Mouse (Mus musculus) E14TG2a.4 (cell line): ENCODE data around the gene Lrwd1.

Experiments
- H3K27me3 ChIP-seq: 2 replicates; pipeline ENCODE4 v1.6.1; 2014; ENCODE audit warnings: low read length, control low read depth; ENCODE audit not compliant: insufficient read depth
- H3K36me3 ChIP-seq: 2 replicates; pipeline ENCODE4 v1.6.1; 2014; ENCODE audit warnings: low read length, control low read depth; ENCODE audit not compliant: insufficient read depth
- H3K4me1 ChIP-seq: replicated peaks from 2 replicates; pipeline ENCODE4 v1.6.1; 2014; ENCODE audit warnings: low read depth, low read length, control low read depth
- H3K4me3 ChIP-seq: replicated peaks from 2 replicates; pipeline ENCODE4 v1.5.1; 2014; ENCODE audit warnings: mild to moderate bottlenecking, low read length
- H3K9me3 ChIP-seq: 2 replicates; pipeline ENCODE4 v1.6.1; 2014; ENCODE audit warnings: low read length, control low read depth
- CTCF ChIP-seq: conservative IDR thresholded peaks from 2 replicates; pipeline ENCODE4 v1.5.1; 2014; ENCODE audit warnings: low read length
- NANOG ChIP-seq: IDR thresholded peaks from 2 replicates; pipeline ENCODE4 v1.6.1; 2014; ENCODE audit warnings: borderline replicate concordance, low read length, mixed read lengths
- POU5F1 ChIP-seq: IDR thresholded peaks from 2 replicates; pipeline ENCODE4 v1.6.1; 2014; ENCODE audit warnings: low read length, borderline replicate concordance

Lrwd1 gene

DNA sequence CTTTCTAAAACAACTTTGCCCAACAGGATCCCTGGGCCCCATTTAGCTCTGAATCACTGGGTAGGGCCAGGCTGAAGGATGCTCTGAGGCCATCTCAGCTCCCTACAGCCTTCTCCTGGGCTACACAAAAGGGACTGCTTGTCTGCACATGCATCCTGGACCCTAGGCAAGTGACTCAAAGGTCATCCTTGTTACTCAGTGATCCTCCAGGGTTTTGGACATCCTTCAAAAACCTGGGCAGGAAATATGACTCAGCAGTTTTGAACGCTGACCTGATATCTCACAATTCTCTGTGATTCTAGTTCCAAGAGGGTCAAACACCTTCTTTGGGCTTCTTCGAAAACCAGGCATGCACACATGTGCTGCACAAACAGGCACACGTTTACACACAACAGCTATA is 26.8 kb downstream of the Lrwd1 start:
- Histone ChIP-seq H3K9me3 (no peaks in the 10 kb centered on the region), H3K4me1 (peaks cover 64% of the 10 kb centered on the region), H3K36me3 (peaks cover 65% of the 10 kb centered on the region), H3K4me3 (0 out of 2 replicates have a peak overlapping the region, but pooled peaks have one; percentile 5), H3K27me3 (no peaks in the 10 kb centered on the region)
- TF ChIP-seq POU5F1: no peak
- no peak for TF ChIP-seq NANOG
- no peak for TF ChIP-seq CTCF

DNA sequence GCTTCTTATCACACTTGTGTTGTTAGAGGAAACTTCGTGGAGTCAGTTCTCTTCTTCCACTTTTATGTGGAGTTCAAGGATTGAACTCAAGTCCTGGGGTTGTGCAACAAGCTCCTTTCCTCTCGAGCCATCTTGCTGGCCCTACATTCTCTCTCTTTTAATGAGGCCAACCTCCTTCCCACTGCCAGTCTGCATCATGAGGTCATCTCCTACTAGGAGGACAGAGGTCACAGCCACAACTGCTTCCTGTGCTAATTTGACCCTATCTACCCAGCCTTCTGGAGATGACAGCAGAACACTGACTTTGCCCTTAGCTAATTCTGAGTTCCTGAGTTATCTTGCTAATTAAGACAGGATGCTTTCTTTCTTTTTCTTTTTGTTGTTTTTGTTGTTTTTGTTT is 27.4 kb downstream of the Lrwd1 start:
- TF ChIP-seq POU5F1 (no peak), CTCF (no peak), NANOG (no peak)
- no peaks in the 10 kb centered on the region for H3K9me3 ChIP-seq

DNA sequence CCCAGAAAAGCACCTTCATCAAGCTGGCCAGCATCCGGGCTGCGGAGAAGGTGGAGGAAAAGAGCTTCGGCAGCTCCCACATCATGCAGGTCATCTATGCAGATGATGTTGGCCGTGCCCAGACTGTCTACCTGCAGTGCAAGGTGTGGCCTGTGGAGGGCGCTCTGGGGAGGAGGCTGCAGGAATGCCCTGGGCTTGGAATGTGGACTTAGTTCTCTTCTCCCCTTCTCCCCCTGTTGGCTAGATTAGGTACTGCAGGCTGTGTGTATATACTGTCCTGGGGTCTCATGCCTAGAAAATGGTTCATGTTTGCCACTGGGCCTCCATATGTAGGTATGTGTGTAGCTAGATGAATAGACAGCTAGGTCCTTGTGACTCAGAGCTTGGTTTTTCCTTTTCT is 31.4 kb downstream of the Lrwd1 start:
- Histone ChIP-seq H3K36me3 (peaks cover 53% of the 10 kb centered on the region), H3K4me1 (peaks cover 79% of the 10 kb centered on the region), H3K9me3 (no peaks in the 10 kb centered on the region), H3K4me3 (0 out of 2 replicates have a peak overlapping the region, but pooled peaks have one; percentile 11), H3K27me3 (no peaks in the 10 kb centered on the region)
- TF ChIP-seq NANOG (no peak), CTCF (peak; percentile 99)

More for the DNA sequence above, 27.4 kb downstream of the Lrwd1 start:
- Histone ChIP-seq H3K4me3 (no peak overlapping the region), H3K27me3 (no peaks in the 10 kb centered on the region), H3K36me3 (peaks cover 68% of the 10 kb centered on the region), H3K4me1 (peaks cover 65% of the 10 kb centered on the region)

DNA sequence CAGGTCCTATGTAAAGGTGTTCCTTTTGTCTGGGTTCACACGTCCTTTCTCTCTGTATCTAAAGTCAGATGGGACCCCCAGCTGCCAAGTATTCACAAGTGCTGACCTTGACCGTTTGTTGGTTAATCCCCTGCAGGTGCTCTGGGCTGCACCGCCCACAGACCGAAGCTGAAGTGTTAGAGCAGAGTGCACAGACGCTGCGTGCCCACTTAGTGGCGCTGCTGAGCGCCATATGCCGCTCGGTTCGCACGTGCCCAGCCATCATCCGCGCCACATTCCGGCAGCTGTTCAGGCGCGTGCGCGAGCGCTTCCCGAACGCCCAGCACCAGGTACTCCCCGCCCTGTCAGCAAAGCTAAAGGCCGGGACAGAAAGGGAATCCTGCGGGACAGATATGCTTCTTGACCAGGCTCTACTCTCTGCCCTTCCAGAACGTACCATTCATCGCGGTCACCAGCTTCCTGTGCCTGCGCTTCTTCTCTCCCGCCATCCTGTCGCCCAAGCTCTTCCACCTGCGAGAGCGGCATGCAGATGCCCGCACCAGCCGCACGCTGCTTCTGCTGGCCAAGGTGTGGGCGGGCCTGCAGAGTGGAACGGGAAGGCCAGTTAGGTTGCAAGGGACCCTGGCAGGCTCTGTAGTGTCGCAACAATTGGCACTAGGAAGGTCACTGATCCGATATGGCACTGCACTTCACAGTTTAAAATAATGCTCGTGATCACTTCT is 33.6 kb downstream of the Lrwd1 start:
- Histone ChIP-seq H3K4me3 (peak overlapping the region; percentile 79), H3K27me3 (no peaks in the 10 kb centered on the region), H3K36me3 (peaks cover 38% of the 10 kb centered on the region), H3K4me1 (peaks cover 78% of the 10 kb centered on the region), H3K9me3 (no peaks in the 10 kb centered on the region)
- TF ChIP-seq POU5F1 (no peak), CTCF (peak; percentile 83), NANOG (peak; percentile 92)

DNA sequence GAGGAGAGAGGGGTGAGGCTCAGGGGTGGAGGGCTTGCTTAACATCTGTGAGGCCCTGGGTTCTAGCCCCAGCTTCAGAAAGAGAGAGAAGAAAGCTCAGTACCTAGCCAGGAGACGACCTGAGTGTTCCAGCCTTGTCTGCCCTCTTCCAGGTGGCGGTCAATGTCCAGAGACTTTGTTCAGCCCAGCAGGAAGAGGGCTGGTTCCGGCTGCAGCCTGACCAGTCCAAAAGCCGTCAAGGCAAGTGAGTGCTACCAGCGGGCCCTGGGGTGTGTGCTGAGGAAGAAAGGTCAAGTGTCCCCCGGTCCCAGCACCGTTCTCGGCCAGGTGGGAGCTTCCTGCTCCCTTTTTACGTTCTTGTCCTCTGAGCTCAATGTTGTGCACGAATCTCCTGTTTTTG is 37.3 kb downstream of the Lrwd1 start:
- Histone ChIP-seq H3K36me3 (peaks cover 22% of the 10 kb centered on the region), H3K4me3 (0 out of 2 replicates have a peak overlapping the region, but pooled peaks have one; percentile 10)
- TF ChIP-seq NANOG (no peak), CTCF (no peak), POU5F1 (no peak)

DNA sequence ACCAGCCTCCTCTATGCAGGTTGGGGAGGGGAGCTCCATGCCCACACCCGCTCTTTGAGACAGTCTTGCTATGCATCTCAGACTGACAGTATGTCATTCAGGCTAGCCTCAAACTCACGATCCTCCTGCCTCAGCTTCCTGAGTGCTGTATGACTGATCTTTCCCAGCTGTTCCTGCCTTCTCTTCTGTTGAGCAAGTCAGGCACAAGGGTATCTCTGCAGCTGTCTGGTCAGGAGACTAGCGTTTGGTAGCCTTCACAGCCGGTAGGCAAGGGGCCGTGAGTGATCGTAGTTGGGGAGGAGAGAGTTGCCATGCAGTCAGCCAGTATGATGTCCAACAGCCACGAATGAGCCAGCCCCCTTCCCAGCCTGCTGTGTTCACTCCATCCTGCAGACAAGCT is 40.8 kb downstream of the Lrwd1 start:
- Histone ChIP-seq H3K27me3 (no peaks in the 10 kb centered on the region), H3K4me1 (peaks cover 58% of the 10 kb centered on the region), H3K36me3 (peaks cover 39% of the 10 kb centered on the region), H3K4me3 (no peak overlapping the region), H3K9me3 (peaks cover 11% of the 10 kb centered on the region)
- TF ChIP-seq POU5F1 (no peak), NANOG (no peak), CTCF (no peak)

More for the DNA sequence above, 37.3 kb downstream of the Lrwd1 start:
- Histone ChIP-seq H3K9me3 (peaks cover 11% of the 10 kb centered on the region), H3K4me1 (peaks cover 78% of the 10 kb centered on the region), H3K27me3 (no peaks in the 10 kb centered on the region)

DNA sequence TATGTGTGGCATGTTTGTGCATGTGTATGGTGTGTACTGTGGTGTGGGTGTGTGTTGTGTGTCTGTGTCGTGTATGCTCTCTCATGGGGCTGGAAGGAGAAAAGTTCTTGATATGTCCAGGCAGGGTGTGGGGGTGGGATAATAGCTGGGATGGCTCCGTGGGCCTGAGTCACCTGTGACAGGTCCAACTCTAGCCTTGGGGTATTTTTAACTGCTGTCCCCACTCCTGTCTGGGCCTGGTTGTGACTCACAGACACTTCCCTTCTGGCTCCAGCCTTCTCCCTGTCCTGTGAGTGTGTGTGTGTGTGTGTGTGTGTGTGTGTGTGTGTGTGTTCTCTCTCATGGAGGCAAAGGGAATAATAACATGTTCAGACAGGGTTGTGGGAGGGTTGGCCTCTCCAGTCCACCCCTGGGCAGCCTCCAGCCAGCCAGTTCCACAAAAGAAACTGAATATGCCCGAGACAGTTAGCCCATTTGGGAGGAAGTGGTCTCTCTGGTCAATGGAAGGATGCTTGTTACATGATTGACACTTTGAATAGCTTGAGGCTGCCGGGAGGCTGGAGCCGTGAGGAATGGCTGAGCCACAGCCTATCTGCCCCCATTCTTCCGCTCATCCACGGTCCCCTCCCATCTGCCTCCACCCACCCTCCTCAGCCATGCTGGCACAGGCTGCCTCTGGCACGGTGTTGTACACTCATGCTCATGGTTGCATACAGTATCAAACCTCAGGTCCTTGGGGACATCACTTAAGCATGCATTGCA is 41.4 kb downstream of the Lrwd1 start:
- Histone ChIP-seq H3K9me3 (peaks cover 11% of the 10 kb centered on the region), H3K36me3 (peaks cover 42% of the 10 kb centered on the region), H3K4me3 (no peak overlapping the region), H3K27me3 (no peaks in the 10 kb centered on the region), H3K4me1 (peaks cover 54% of the 10 kb centered on the region)
- TF ChIP-seq POU5F1 (no peak), NANOG (no peak), CTCF (no peak)

DNA sequence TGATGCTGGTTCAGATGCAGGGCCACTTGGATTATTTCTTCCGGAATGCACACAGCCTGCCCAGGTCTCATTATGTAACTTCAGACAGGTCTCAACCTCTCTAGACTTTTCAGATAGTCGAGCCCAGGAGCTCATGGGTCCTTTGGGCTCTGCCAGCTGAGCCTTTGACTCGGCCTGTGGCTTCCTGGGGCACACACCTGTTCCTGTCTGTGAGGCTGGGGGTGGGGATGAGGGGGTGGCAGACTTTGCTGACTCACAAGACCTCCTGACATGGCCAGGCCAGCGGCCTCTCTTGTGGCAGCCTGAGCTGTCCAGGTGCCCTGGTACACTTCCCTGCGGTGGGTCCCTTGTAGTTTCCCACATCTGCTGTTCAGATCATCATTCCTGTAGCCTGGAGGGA is 43.9 kb downstream of the Lrwd1 start:
- Histone ChIP-seq H3K4me3 (no peak overlapping the region), H3K27me3 (no peaks in the 10 kb centered on the region), H3K4me1 (peaks cover 54% of the 10 kb centered on the region), H3K36me3 (peaks cover 38% of the 10 kb centered on the region), H3K9me3 (peaks cover 11% of the 10 kb centered on the region)
- no peak for TF ChIP-seq NANOG
- no peak for TF ChIP-seq CTCF
- TF ChIP-seq POU5F1: no peak
